Mouse (Mus musculus) lung, adult 2 months (tissue): ENCODE results near the gene Car5a. TPM values are rescaled to one million over a fixed set of nuclear protein-coding genes. Genes with fewer than 3 reads are reported as not detected.

ENCODE experiments used
- DNase-seq: peaks from one replicate; pipeline ENCODE4 v3.0.0; 2022
- H3K4me1 ChIP-seq: fragments of 200-500 bp; 2 replicates; pipeline ENCODE4 v1.6.1; 2011; ENCODE audit warnings: low read length; ENCODE audit not compliant: control insufficient read depth, insufficient read depth
- H3K4me3 ChIP-seq: fragments of 200-500 bp; replicated peaks from 2 replicates; pipeline ENCODE3; 2011; ENCODE audit warnings: low read depth, mild to moderate bottlenecking, control low read depth, low read length; ENCODE audit errors: extremely low read depth
- CTCF ChIP-seq: fragments of 200-500 bp; IDR thresholded peaks from 2 replicates; pipeline ENCODE4 v1.5.1; 2011; ENCODE audit warnings: mild to moderate bottlenecking, low read length, control low read depth; ENCODE audit not compliant: insufficient read depth
- POLR2A ChIP-seq: fragments of 200-500 bp; IDR thresholded peaks from 2 replicates; pipeline ENCODE4 v1.6.1; 2011; ENCODE audit warnings: low read depth, mild to moderate bottlenecking, control low read depth, low read length, borderline replicate concordance; ENCODE audit errors: extremely low read depth
- WGBS: fragments of 180-500 bp; shearing (Covaris S2); methylation state at CpG from one replicate; pipeline ENCODE4 v1.1.7; 2018; 5-methylcytosine and 5-hydroxymethylcytosine counted together
- polyA plus RNA-seq: library from polyadenylated mRNA; depleted of rRNA; stranded (reverse); fragments of >200 nt; gene quantifications from 2 replicates; pipeline ENCODE4 v1.2.3, GENCODE M21; 2012

The Car5a gene
- polyA plus RNA-seq, 1 experiment, result 0.18 TPM

- no peak for DNase-seq
- H3K4me1 ChIP-seq, result peaks cover 2% of the 10 kb centered on the region; the same call in 1 of the 2 replicates
- 64% methylated on average over 7 of the region's 7 CpGs for WGBS
- H3K4me3 ChIP-seq, result no peak overlapping the region
- no peak for TF ChIP-seq CTCF
- TF ChIP-seq POLR2A, result no peak
Measured at GRCm38 (mm10) chr8:121895910-121896309, 48.8 kb downstream of the Car5a start.

- no peak for DNase-seq
- WGBS, result 76% methylated on average over 5 of the region's 5 CpGs
- TF ChIP-seq POLR2A (no peak), CTCF (no peak)
- Histone ChIP-seq H3K4me1 (0 out of 2 replicates have a peak, but pooled peaks cover under 1% of the 10 kb centered on the region), H3K4me3 (no peak overlapping the region)
Measured at GRCm38 (mm10) chr8:121892875-121893274, 51.8 kb downstream of the Car5a start.

- DNase-seq, result no peak
Measured at GRCm38 (mm10) chr8:121889810-121890785, 54.6 kb downstream of the Car5a start.

GRCm38 (mm10) chr8:121889317-121889716 lies 55.4 kb downstream of the Car5a start:
- Histone ChIP-seq H3K4me1 (no peaks in the 10 kb centered on the region), H3K4me3 (no peak overlapping the region)
- TF ChIP-seq POLR2A (no peak), CTCF (no peak)
- no peak for DNase-seq
- WGBS, result 82% methylated on average over 1 of the region's 1 CpGs

More at GRCm38 (mm10) chr8:121889810-121890785, 54.6 kb downstream of the Car5a start:
- WGBS, result 72% methylated on average over 15 of the region's 15 CpGs
- Histone ChIP-seq H3K4me1 (no peaks in the 10 kb centered on the region), H3K4me3 (no peak overlapping the region)
- no peak for TF ChIP-seq CTCF
- TF ChIP-seq POLR2A, result no peak

GRCm38 (mm10) chr8:121887547-121887946 lies 57.2 kb downstream of the Car5a start:
- no peak for TF ChIP-seq POLR2A
- TF ChIP-seq CTCF, result no peak
- WGBS, result 89% methylated on average over 1 of the region's 1 CpGs
- H3K4me1 ChIP-seq, result no peaks in the 10 kb centered on the region
- H3K4me3 ChIP-seq, result no peak overlapping the region
- no peak for DNase-seq

- Histone ChIP-seq H3K4me3 (no peak overlapping the region), H3K4me1 (no peaks in the 10 kb centered on the region)
- no peak for DNase-seq
- WGBS, result 90% methylated on average over 6 of the region's 6 CpGs
- TF ChIP-seq POLR2A (no peak), CTCF (no peak)
Measured at GRCm38 (mm10) chr8:121885433-121885832, 59.3 kb downstream of the Car5a start.

GRCm38 (mm10) chr8:121885001-121885400 lies 59.7 kb downstream of the Car5a start:
- DNase-seq, result no peak
- H3K4me1 ChIP-seq, result no peaks in the 10 kb centered on the region
- H3K4me3 ChIP-seq, result no peak overlapping the region
- TF ChIP-seq POLR2A, result no peak
- TF ChIP-seq CTCF, result no peak
- WGBS, result 96% methylated on average over 9 of the region's 9 CpGs

GRCm38 (mm10) chr8:121884181-121884580 lies 60.5 kb downstream of the Car5a start:
- DNase-seq, result no peak
- 86% methylated on average over 3 of the region's 3 CpGs for WGBS
- TF ChIP-seq CTCF (no peak), POLR2A (no peak)
- no peak overlapping the region for H3K4me3 ChIP-seq
- no peaks in the 10 kb centered on the region for H3K4me1 ChIP-seq

- H3K4me1 ChIP-seq, result no peaks in the 10 kb centered on the region
- DNase-seq, result no peak
- no peak overlapping the region for H3K4me3 ChIP-seq
- TF ChIP-seq POLR2A (no peak), CTCF (no peak)
- WGBS, result 78% methylated on average over 5 of the region's 5 CpGs
Measured at GRCm38 (mm10) chr8:121881921-121882320, 62.8 kb downstream of the Car5a start.

- no peak for DNase-seq
- TF ChIP-seq CTCF (no peak), POLR2A (no peak)
- 51% methylated on average over 1 of the region's 1 CpGs for WGBS
- no peak overlapping the region for H3K4me3 ChIP-seq
- no peaks in the 10 kb centered on the region for H3K4me1 ChIP-seq
Measured at GRCm38 (mm10) chr8:121880818-121881217, 63.9 kb downstream of the Car5a start.
